Mouse (Mus musculus) CH12.LX (cell line): ENCODE data around the gene Wdr13. TPM values are rescaled to one million over a fixed set of nuclear protein-coding genes. Genes with fewer than 3 reads are reported as not detected.

ENCODE experiments used
- DNase-seq: peaks from one replicate; pipeline ENCODE4 v3.0.0-alpha.2; 2013; ENCODE audit errors: extremely low read depth
- H3K27ac ChIP-seq: 2 replicates; pipeline ENCODE4 v1.5.1; 2012; ENCODE audit warnings: low read depth, mild to moderate bottlenecking, control low read depth, moderate library complexity; ENCODE audit not compliant: insufficient read depth
- H3K27me3 ChIP-seq: replicated peaks from 2 replicates; pipeline ENCODE3; 2012; ENCODE audit warnings: inconsistent platforms
- H3K36me3 ChIP-seq, 2 experiments: replicated peaks in 1 of 2; 2 replicates each; pipeline versions ENCODE3 to v1.6.1; 2012; ENCODE audit warnings: inconsistent platforms in 1 of 2, low read length in 1 of 2, mild to moderate bottlenecking in 1 of 2, mixed read lengths in 1 of 2, moderate library complexity in 1 of 2; ENCODE audit not compliant: control insufficient read depth in 1 of 2, insufficient read depth in 1 of 2
- H3K4me1 ChIP-seq, 2 experiments: 2 replicates each; pipeline ENCODE4 v1.6.1; 2012; ENCODE audit warnings: inconsistent platforms in 1 of 2, moderate library complexity in 1 of 2; ENCODE audit not compliant: insufficient read depth in 2 of 2, control insufficient read depth in 1 of 2
- H3K4me2 ChIP-seq: 2 replicates; pipeline ENCODE4 v1.6.1; 2012; ENCODE audit warnings: low read depth, mild to moderate bottlenecking, control low read depth; ENCODE audit not compliant: poor library complexity, insufficient read depth, severe bottlenecking
- H3K4me3 ChIP-seq, 3 experiments: fragments of 150-350 bp in 1 of 3; sonication (generic) in 1 of 3; replicated peaks in 1 of 3; 2 replicates each; pipeline versions ENCODE3 to v1.5.1; 2011 to 2012; ENCODE audit warnings: low read depth in 2 of 3, low read length in 2 of 3, mild to moderate bottlenecking in 2 of 3, moderate library complexity in 2 of 3, control low read depth in 1 of 3, improper control_type of control experiment in 1 of 3, inconsistent platforms in 1 of 3, mixed read lengths in 1 of 3; ENCODE audit not compliant: poor library complexity in 1 of 3
- H3K79me2 ChIP-seq: replicated peaks from 2 replicates; pipeline ENCODE4 v1.6.1; 2012; ENCODE audit warnings: mild to moderate bottlenecking, moderate library complexity; ENCODE audit not compliant: control insufficient read depth, poor library complexity, insufficient read depth, severe bottlenecking; ENCODE audit errors: extremely low read depth
- H3K9ac ChIP-seq: 2 replicates; pipeline ENCODE4 v1.6.1; 2012; ENCODE audit warnings: low read depth, mild to moderate bottlenecking, control low read depth, moderate library complexity; ENCODE audit not compliant: insufficient read depth
- H3K9me3 ChIP-seq: replicated peaks from 2 replicates; pipeline ENCODE3; 2012; ENCODE audit warnings: low read length, inconsistent platforms, mixed read lengths
- CHD1 ChIP-seq: IDR thresholded peaks from 2 replicates; pipeline ENCODE4 v1.6.1; 2012; ENCODE audit warnings: low read depth, low read length, improper control_type of control experiment, inconsistent platforms
- CHD2 ChIP-seq: IDR thresholded peaks from 2 replicates; pipeline ENCODE4 v1.6.1; 2011; ENCODE audit warnings: low read length, improper control_type of control experiment
- CTCF ChIP-seq, 2 experiments: IDR thresholded peaks in 1 of 2; conservative IDR thresholded peaks in 1 of 2; 2 replicates each; pipeline ENCODE4 v1.5.1; 2011 to 2012; ENCODE audit warnings: low read depth in 2 of 2, low read length in 2 of 2, improper control_type of control experiment in 1 of 2, inconsistent platforms in 1 of 2, mild to moderate bottlenecking in 1 of 2, moderate library complexity in 1 of 2
- ELF1 ChIP-seq: IDR thresholded peaks from 2 replicates; pipeline ENCODE4 v1.6.1; 2014; ENCODE audit warnings: low read depth, mild to moderate bottlenecking, inconsistent platforms, low read length, improper control_type of control experiment
- EP300 ChIP-seq: IDR thresholded peaks from 2 replicates; pipeline ENCODE4 v1.6.1; 2011; ENCODE audit warnings: low read length, improper control_type of control experiment
- GABPA ChIP-seq: IDR thresholded peaks from 2 replicates; pipeline ENCODE4 v1.6.1; 2012; ENCODE audit warnings: low read depth, low read length, improper control_type of control experiment, inconsistent platforms; ENCODE audit not compliant: insufficient replicate concordance
- HCFC1 ChIP-seq: IDR thresholded peaks from 2 replicates; pipeline ENCODE4 v1.6.1; 2012; ENCODE audit warnings: low read depth, mild to moderate bottlenecking, inconsistent platforms, low read length, improper control_type of control experiment
- IRF4 ChIP-seq: IDR thresholded peaks from 2 replicates; pipeline ENCODE4 v1.6.1; 2014; ENCODE audit warnings: low read depth, mild to moderate bottlenecking, inconsistent platforms, low read length, improper control_type of control experiment
- MAFK ChIP-seq: IDR thresholded peaks from 2 replicates; pipeline ENCODE4 v1.6.1; 2011; ENCODE audit warnings: low read length, improper control_type of control experiment; ENCODE audit not compliant: insufficient replicate concordance
- MAZ ChIP-seq: IDR thresholded peaks from 2 replicates; pipeline ENCODE4 v1.6.1; 2012; ENCODE audit warnings: low read depth, mild to moderate bottlenecking, inconsistent platforms, low read length, improper control_type of control experiment, moderate library complexity
- MXI1 ChIP-seq: IDR thresholded peaks from 2 replicates; pipeline ENCODE4 v1.6.1; 2011; ENCODE audit warnings: mild to moderate bottlenecking, low read depth, low read length, improper control_type of control experiment
- NELFE ChIP-seq: IDR thresholded peaks from 2 replicates; pipeline ENCODE4 v1.6.1; 2011; ENCODE audit warnings: low read depth, low read length, improper control_type of control experiment
- SMC3 ChIP-seq: IDR thresholded peaks from 2 replicates; pipeline ENCODE4 v1.6.1; 2011; ENCODE audit warnings: low read depth, low read length, improper control_type of control experiment
- TBP ChIP-seq: conservative IDR thresholded peaks from 2 replicates; pipeline ENCODE4 v1.6.1; 2011; ENCODE audit warnings: low read depth, low read length, improper control_type of control experiment
- TCF12 ChIP-seq: IDR thresholded peaks from 2 replicates; pipeline ENCODE4 v1.6.1; 2014; ENCODE audit warnings: low read depth, mild to moderate bottlenecking, inconsistent platforms, low read length, improper control_type of control experiment
- USF1 ChIP-seq: IDR thresholded peaks from 2 replicates; pipeline ENCODE4 v1.6.1; 2014; ENCODE audit warnings: low read depth, mild to moderate bottlenecking, inconsistent platforms, low read length, improper control_type of control experiment
- ZC3H11A ChIP-seq: IDR thresholded peaks from 2 replicates; pipeline ENCODE4 v1.6.1; 2012; ENCODE audit warnings: low read depth, mild to moderate bottlenecking, inconsistent platforms, low read length, improper control_type of control experiment
- ZMIZ1 ChIP-seq: IDR thresholded peaks from 2 replicates; pipeline ENCODE4 v1.6.1; 2012; ENCODE audit warnings: low read depth, mild to moderate bottlenecking, inconsistent platforms, low read length, improper control_type of control experiment
- dilution Hi-C: fragments of 300-500 bp; cut with MboI; formaldehyde crosslinking; loops from 2 replicates; pipeline ENCODE4 v1.14.3; 2020; ENCODE audit warnings: low sequenced_read_pairs; ENCODE audit not compliant: extremely low pct_unique_long_range_greater_than_20kb, extremely low pct_ligation_motif_present
- in situ Hi-C: fragments of 300-500 bp; cut with MboI; formaldehyde crosslinking; loops from 3 replicates; pipeline ENCODE4 v1.14.3; 2019; ENCODE audit warnings: low sequenced_read_pairs, low pct_ligation_motif_present, low pct_unique_long_range_greater_than_20kb, mixed read lengths
- polyA plus RNA-seq: library from polyadenylated mRNA; unstranded; fragments of >175 nt; gene quantifications from 2 replicates; pipeline ENCODE4 v1.2.1, GENCODE M21; 2012; ENCODE audit warnings: low read depth; ENCODE audit not compliant: insufficient read length
- total RNA-seq, 2 experiments: library from RNA; depleted of rRNA; stranded (reverse); fragments of 300-350 nt in 1 of 2; fragments of >200 nt in 1 of 2; gene quantifications; 2 replicates each; pipeline ENCODE4 v1.2.3; 2012 to 2014

The Wdr13 gene
- total and polyA plus RNA-seq, 3 experiments, result 7.6 to 13.0 (median 11.9) TPM

- dilution Hi-C loops, result no loop called here
- in situ Hi-C loops, result no loop called here
Measured at GRCm38 (mm10) chrX:8125235-8125634, 7.5 kb downstream of the Wdr13 start.

GRCm38 (mm10) chrX:8123821-8124470 lies 8.7 kb downstream of the Wdr13 start:
- Histone ChIP-seq H3K79me2 (no peaks in the 10 kb centered on the region), H3K9ac (no peak overlapping the region), H3K36me3 (peaks cover 30 to 53% of the 10 kb centered on the region in 2 experiments), H3K4me3 (no peak overlapping the region), H3K9me3 (no peaks in the 10 kb centered on the region), H3K4me1 (no peaks in the 10 kb centered on the region), H3K4me2 (no peak overlapping the region), H3K27ac (no peak overlapping the region), H3K27me3 (no peaks in the 10 kb centered on the region)
- DNase-seq, result no peak
- TF ChIP-seq CHD1 (no peak), TBP (no peak), CHD2 (no peak), EP300 (no peak), GABPA (no peak), TCF12 (no peak), MXI1 (no peak), MAFK (no peak), ZMIZ1 (no peak), HCFC1 (no peak), ELF1 (no peak), MAZ (no peak), ZC3H11A (no peak), IRF4 (no peak)
- dilution Hi-C loops, result no loop called here
- in situ Hi-C loops, result loop anchor here (25.0 kb wide), 1 partner anchor 212 kb away; the partner anchor contains the start of genes Gm10490, Gm10491 and Pcsk1n

More at GRCm38 (mm10) chrX:8125235-8125634, 7.5 kb downstream of the Wdr13 start:
- H3K27me3 ChIP-seq, result no peaks in the 10 kb centered on the region
- no peaks in the 10 kb centered on the region for H3K79me2 ChIP-seq
- no peak for DNase-seq
- H3K9me3 ChIP-seq, result no peaks in the 10 kb centered on the region
- no peak overlapping the region for H3K4me2 ChIP-seq
- H3K36me3 ChIP-seq, result peaks cover 38 to 60% of the 10 kb centered on the region in 2 experiments
- H3K27ac ChIP-seq, result no peak overlapping the region
- no peak overlapping the region for H3K9ac ChIP-seq
- TF ChIP-seq NELFE (no peak), SMC3 (peak; percentile 30; the same call in 1 of the 2 replicates), USF1 (no peak), CTCF (conservative IDR thresholded peaks at IDR 0.05 in 1 of 2, IDR thresholded peaks at IDR 0.05 in 1 of 2; ENCODE audit: low read depth in 2 of 2, low read length in 2 of 2) (peak; percentile 14 to 40; a peak in 1 of 4 replicates)
- H3K4me3 ChIP-seq, result no peak overlapping the region
- no peaks in the 10 kb centered on the region for H3K4me1 ChIP-seq
